Mouse (Mus musculus) heart, embryonic 15.5 days (tissue): ENCODE data around the gene Kndc1. TPM values are rescaled to one million over a fixed set of nuclear protein-coding genes. Genes with fewer than 3 reads are reported as not detected.

Source experiments
- ATAC-seq: fragments of 200-750 bp; cut with Nextera tagmentation; replicated peaks from 2 replicates; pipeline ENCODE4 v1.8.0; 2017; ENCODE audit warnings: low read depth, moderate TSS enrichment; ENCODE audit not compliant: insufficient number of reproducible peaks, insufficient read depth, low FRiP score
- H3K27ac ChIP-seq: fragments of 300-500 bp; sonication (generic); 2 replicates; pipeline ENCODE4 v1.5.1; 2015; ENCODE audit warnings: mild to moderate bottlenecking, inconsistent platforms
- H3K27me3 ChIP-seq: fragments of 300-500 bp; sonication (generic); 2 replicates; pipeline ENCODE4 v1.6.1; 2015; ENCODE audit warnings: inconsistent platforms
- H3K36me3 ChIP-seq: fragments of 300-500 bp; sonication (generic); 2 replicates; pipeline ENCODE4 v1.6.1; 2015; ENCODE audit warnings: mild to moderate bottlenecking, inconsistent platforms
- H3K4me1 ChIP-seq: fragments of 300-500 bp; sonication (generic); replicated peaks from 2 replicates; pipeline ENCODE4 v1.6.1; 2015; ENCODE audit warnings: inconsistent platforms
- H3K4me2 ChIP-seq: fragments of 300-500 bp; sonication (generic); 2 replicates; pipeline ENCODE4 v1.6.1; 2015; ENCODE audit warnings: inconsistent platforms, mild to moderate bottlenecking, moderate library complexity
- H3K4me3 ChIP-seq: fragments of 300-500 bp; sonication (generic); 2 replicates; pipeline ENCODE4 v1.5.1; 2015; ENCODE audit warnings: mild to moderate bottlenecking, inconsistent platforms
- H3K9ac ChIP-seq: fragments of 300-500 bp; sonication (generic); 2 replicates; pipeline ENCODE4 v1.6.1; 2015; ENCODE audit warnings: mild to moderate bottlenecking, inconsistent platforms
- H3K9me3 ChIP-seq: fragments of 300-500 bp; sonication (generic); replicated peaks from 2 replicates; pipeline ENCODE4 v1.6.1; 2016; ENCODE audit warnings: inconsistent platforms
- WGBS: fragments of 180-500 bp; shearing (Covaris S2); methylation state at CpG from one replicate; pipeline ENCODE4 v1.1.7; 2015; ENCODE audit warnings: mixed read lengths; 5-methylcytosine and 5-hydroxymethylcytosine counted together
- polyA plus RNA-seq: library from polyadenylated mRNA; unstranded; fragments of >200 nt; fragmentation: Nextera tagmentation; extraction: Ambion mirVana; gene quantifications from 2 replicates; pipeline ENCODE4 v1.2.1, GENCODE M21; 2015

Kndc1 gene
- polyA plus RNA-seq, 1 experiment from 2014 or later: 0.11 TPM

GRCm38 (mm10) chr7:139905261-139905660, 10.8 kb downstream of the Kndc1 start:
- Histone ChIP-seq H3K4me3 (no peak overlapping the region), H3K27ac (no peak overlapping the region), H3K9ac (no peak overlapping the region), H3K4me2 (no peak overlapping the region), H3K9me3 (no peaks in the 10 kb centered on the region), H3K27me3 (peaks cover 35% of the 10 kb centered on the region), H3K36me3 (no peaks in the 10 kb centered on the region), H3K4me1 (no peaks in the 10 kb centered on the region; the same call in 1 of the 2 replicates)
- ATAC-seq: no peak
- 15% methylated on average over 6 of the region's 6 CpGs for WGBS

GRCm38 (mm10) chr7:139905661-139906060, 11.2 kb downstream of the Kndc1 start:
- Histone ChIP-seq H3K4me3 (no peak overlapping the region), H3K27me3 (peaks cover 33% of the 10 kb centered on the region), H3K27ac (no peak overlapping the region), H3K4me2 (no peak overlapping the region), H3K36me3 (no peaks in the 10 kb centered on the region), H3K9ac (no peak overlapping the region), H3K9me3 (no peaks in the 10 kb centered on the region), H3K4me1 (no peaks in the 10 kb centered on the region; the same call in 1 of the 2 replicates)
- no peak for ATAC-seq
- WGBS: 5% methylated on average over 6 of the region's 6 CpGs

- no peaks in the 10 kb centered on the region for H3K36me3 ChIP-seq
- H3K27ac ChIP-seq: no peak overlapping the region
- peaks cover 41% of the 10 kb centered on the region for H3K27me3 ChIP-seq
- no peak for ATAC-seq
- no peak overlapping the region for H3K4me2 ChIP-seq
- H3K9me3 ChIP-seq: no peaks in the 10 kb centered on the region
- H3K9ac ChIP-seq: no peak overlapping the region
- no peak overlapping the region for H3K4me3 ChIP-seq
- no peaks in the 10 kb centered on the region; the same call in 1 of the 2 replicates for H3K4me1 ChIP-seq
- WGBS: 72% methylated on average over 5 of the region's 5 CpGs
These were observed 13.7 kb downstream of the Kndc1 start for GRCm38 (mm10) chr7:139908176-139908575.

GRCm38 (mm10) chr7:139909469-139909868, 15.0 kb downstream of the Kndc1 start:
- H3K27me3 ChIP-seq: peaks cover 48% of the 10 kb centered on the region
- H3K4me3 ChIP-seq: no peak overlapping the region
- no peak overlapping the region for H3K9ac ChIP-seq
- WGBS: 39% methylated on average over 6 of the region's 6 CpGs
- no peaks in the 10 kb centered on the region for H3K9me3 ChIP-seq
- no peak overlapping the region for H3K27ac ChIP-seq
- no peak for ATAC-seq
- H3K4me1 ChIP-seq: peaks cover 5% of the 10 kb centered on the region
- H3K4me2 ChIP-seq: no peak overlapping the region
- no peaks in the 10 kb centered on the region for H3K36me3 ChIP-seq

GRCm38 (mm10) chr7:139910204-139910835, 15.8 kb downstream of the Kndc1 start:
- peaks cover 8% of the 10 kb centered on the region for H3K4me1 ChIP-seq
- 57% methylated on average over 11 of the region's 11 CpGs for WGBS
- peaks cover 48% of the 10 kb centered on the region for H3K27me3 ChIP-seq
- H3K9me3 ChIP-seq: no peaks in the 10 kb centered on the region
- H3K9ac ChIP-seq: no peak overlapping the region
- H3K4me3 ChIP-seq: no peak overlapping the region
- ATAC-seq: no peak
- no peak overlapping the region for H3K27ac ChIP-seq
- H3K36me3 ChIP-seq: no peaks in the 10 kb centered on the region
- H3K4me2 ChIP-seq: no peak overlapping the region

GRCm38 (mm10) chr7:139914141-139915047, 19.9 kb downstream of the Kndc1 start:
- H3K9me3 ChIP-seq: no peaks in the 10 kb centered on the region
- peak overlapping the region; percentile 31 for H3K4me3 ChIP-seq
- no peak overlapping the region for H3K27ac ChIP-seq
- peaks cover 72% of the 10 kb centered on the region for H3K27me3 ChIP-seq
- peaks cover 10% of the 10 kb centered on the region for H3K4me1 ChIP-seq
- peak overlapping the region; percentile 51 for H3K4me2 ChIP-seq
- no peak overlapping the region for H3K9ac ChIP-seq
- H3K36me3 ChIP-seq: no peaks in the 10 kb centered on the region
- WGBS: 11% methylated on average over 29 of the region's 29 CpGs
- ATAC-seq: no peak; the same call in 1 of the 2 replicates

- H3K27me3 ChIP-seq: peaks cover 85% of the 10 kb centered on the region
- no peak overlapping the region for H3K4me2 ChIP-seq
- H3K9ac ChIP-seq: no peak overlapping the region
- H3K27ac ChIP-seq: no peak overlapping the region
- H3K9me3 ChIP-seq: no peaks in the 10 kb centered on the region
- H3K4me1 ChIP-seq: peaks cover 10% of the 10 kb centered on the region
- ATAC-seq: no peak
- 7% methylated on average over 14 of the region's 14 CpGs for WGBS
- H3K36me3 ChIP-seq: no peaks in the 10 kb centered on the region
- no peak overlapping the region for H3K4me3 ChIP-seq
These were observed 21.3 kb downstream of the Kndc1 start for GRCm38 (mm10) chr7:139915646-139916257.

GRCm38 (mm10) chr7:139916345-139916744, 21.8 kb downstream of the Kndc1 start:
- H3K4me2 ChIP-seq: no peak overlapping the region
- no peak overlapping the region for H3K27ac ChIP-seq
- H3K36me3 ChIP-seq: no peaks in the 10 kb centered on the region
- H3K27me3 ChIP-seq: peaks cover 84% of the 10 kb centered on the region
- peaks cover 10% of the 10 kb centered on the region for H3K4me1 ChIP-seq
- ATAC-seq: no peak
- no peak overlapping the region for H3K9ac ChIP-seq
- WGBS: 0% methylated on average over 1 of the region's 1 CpGs
- H3K4me3 ChIP-seq: no peak overlapping the region
- no peaks in the 10 kb centered on the region for H3K9me3 ChIP-seq

GRCm38 (mm10) chr7:139918262-139918661, 23.8 kb downstream of the Kndc1 start:
- no peak overlapping the region for H3K9ac ChIP-seq
- no peaks in the 10 kb centered on the region for H3K36me3 ChIP-seq
- H3K4me3 ChIP-seq: no peak overlapping the region
- ATAC-seq: no peak
- no peak overlapping the region for H3K27ac ChIP-seq
- H3K27me3 ChIP-seq: peaks cover 82% of the 10 kb centered on the region
- no peak overlapping the region for H3K4me2 ChIP-seq
- H3K4me1 ChIP-seq: peaks cover 10% of the 10 kb centered on the region
- H3K9me3 ChIP-seq: no peaks in the 10 kb centered on the region
- WGBS: 78% methylated on average over 4 of the region's 4 CpGs

GRCm38 (mm10) chr7:139930732-139931131, 36.2 kb downstream of the Kndc1 start:
- Histone ChIP-seq H3K4me1 (no peaks in the 10 kb centered on the region), H3K9ac (no peak overlapping the region), H3K27ac (no peak overlapping the region), H3K27me3 (peaks cover 4% of the 10 kb centered on the region), H3K36me3 (no peaks in the 10 kb centered on the region), H3K4me2 (no peak overlapping the region), H3K4me3 (no peak overlapping the region), H3K9me3 (no peaks in the 10 kb centered on the region)
- ATAC-seq: 0 out of 2 replicates have a peak, but pooled peaks have one; percentile 19
- 22% methylated on average over 11 of the region's 11 CpGs for WGBS

- no peaks in the 10 kb centered on the region for H3K4me1 ChIP-seq
- H3K9me3 ChIP-seq: no peaks in the 10 kb centered on the region
- H3K27ac ChIP-seq: no peak overlapping the region
- no peak overlapping the region for H3K4me2 ChIP-seq
- ATAC-seq: no peak
- H3K27me3 ChIP-seq: peaks cover 34% of the 10 kb centered on the region
- WGBS: 76% methylated on average over 10 of the region's 10 CpGs
- no peak overlapping the region for H3K4me3 ChIP-seq
- no peaks in the 10 kb centered on the region for H3K36me3 ChIP-seq
- no peak overlapping the region for H3K9ac ChIP-seq
These were observed 42.2 kb downstream of the Kndc1 start for GRCm38 (mm10) chr7:139936705-139937104.
